Mouse (Mus musculus) embryonic facial prominence, embryonic 13.5 days (tissue): Measurements from ENCODE around the gene 4931428F04Rik. TPM values are rescaled to one million over a fixed set of nuclear protein-coding genes. Genes with fewer than 3 reads are reported as not detected.

ENCODE experiments used
- ATAC-seq: fragments of 200-750 bp; cut with Nextera tagmentation; 2 replicates; pipeline ENCODE4 v1.8.0; 2017; ENCODE audit warnings: low read depth; ENCODE audit not compliant: insufficient number of reproducible peaks, insufficient read depth, low FRiP score, low TSS enrichment
- H3K27ac ChIP-seq: fragments of 300-500 bp; sonication (generic); 2 replicates; pipeline ENCODE4 v1.5.1; 2015; ENCODE audit warnings: moderate library complexity, mild to moderate bottlenecking, inconsistent platforms
- H3K27me3 ChIP-seq: fragments of 300-500 bp; sonication (generic); 2 replicates; pipeline ENCODE4 v1.6.1; 2015; ENCODE audit warnings: mild to moderate bottlenecking, inconsistent platforms
- H3K36me3 ChIP-seq: fragments of 300-500 bp; sonication (generic); 2 replicates; pipeline ENCODE4 v1.6.1; 2015; ENCODE audit warnings: mild to moderate bottlenecking, inconsistent platforms
- H3K4me1 ChIP-seq: fragments of 300-500 bp; sonication (generic); 2 replicates; pipeline ENCODE4 v1.6.1; 2015; ENCODE audit warnings: inconsistent platforms
- H3K4me2 ChIP-seq: fragments of 300-500 bp; sonication (generic); 2 replicates; pipeline ENCODE4 v1.6.1; 2015; ENCODE audit warnings: moderate library complexity, mild to moderate bottlenecking, inconsistent platforms
- H3K4me3 ChIP-seq: fragments of 300-500 bp; sonication (generic); 2 replicates; pipeline ENCODE4 v1.5.1; 2015; ENCODE audit warnings: mild to moderate bottlenecking, inconsistent platforms
- H3K9ac ChIP-seq: fragments of 300-500 bp; sonication (generic); 2 replicates; pipeline ENCODE4 v1.6.1; 2015; ENCODE audit warnings: mild to moderate bottlenecking, inconsistent platforms
- H3K9me3 ChIP-seq: fragments of 300-500 bp; sonication (generic); 2 replicates; pipeline ENCODE4 v1.6.1; 2016; ENCODE audit warnings: inconsistent platforms
- WGBS: fragments of 180-500 bp; shearing (Covaris S2); methylation state at CpG from one replicate; pipeline ENCODE4 v1.1.7; 2015; ENCODE audit warnings: mixed read lengths; 5-methylcytosine and 5-hydroxymethylcytosine counted together
- polyA plus RNA-seq: library from polyadenylated mRNA; unstranded; fragments of >200 nt; fragmentation: Nextera tagmentation; extraction: Ambion mirVana; gene quantifications from 2 replicates; pipeline ENCODE4 v1.2.1, GENCODE M21; 2015

The 4931428F04Rik gene
- polyA plus RNA-seq, 1 experiment from 2014 or later, result 22.1 TPM

DNA sequence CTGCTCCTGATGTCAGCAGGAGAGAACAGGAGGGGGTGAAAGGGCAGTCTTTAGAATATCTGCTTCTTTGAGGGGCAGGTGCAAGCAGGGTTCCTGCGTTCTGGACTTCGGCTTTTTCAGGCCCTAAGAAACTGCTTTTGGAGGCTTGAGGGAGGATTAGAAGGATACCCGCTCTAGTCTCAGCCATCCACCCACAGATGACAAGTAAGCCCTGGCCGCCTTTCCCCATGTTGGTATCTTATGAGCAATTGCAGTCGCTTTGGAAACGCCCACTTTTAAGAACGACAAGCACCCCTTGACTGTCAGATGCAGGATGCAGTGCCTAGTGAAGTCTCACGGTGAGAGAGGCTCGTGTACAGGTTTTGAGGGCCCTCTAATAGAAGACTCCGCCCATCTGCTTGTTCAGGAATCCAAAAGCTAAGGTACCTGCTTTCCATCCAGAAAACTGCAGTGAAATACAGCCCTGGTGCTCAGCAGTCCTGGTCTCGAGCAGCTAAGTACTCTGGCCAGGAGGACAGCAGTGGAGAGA is 29.1 kb upstream of the 4931428F04Rik start:
- Histone ChIP-seq H3K9ac (no peak overlapping the region; the same call in 1 of the 2 replicates), H3K27me3 (no peaks in the 10 kb centered on the region), H3K27ac (no peak overlapping the region), H3K4me2 (no peak overlapping the region), H3K36me3 (peaks cover 75% of the 10 kb centered on the region), H3K4me3 (no peak overlapping the region), H3K9me3 (no peaks in the 10 kb centered on the region), H3K4me1 (no peaks in the 10 kb centered on the region)
- 84% methylated on average over 11 of the region's 11 CpGs for WGBS
- no peak for ATAC-seq

GRCm38 (mm10) chr8:105317941-105318340 is 28.3 kb upstream of the 4931428F04Rik start:
- no peak overlapping the region for H3K27ac ChIP-seq
- H3K4me3 ChIP-seq, result no peak overlapping the region
- H3K36me3 ChIP-seq, result peaks cover 78% of the 10 kb centered on the region
- H3K9ac ChIP-seq, result no peak overlapping the region
- H3K27me3 ChIP-seq, result no peaks in the 10 kb centered on the region
- H3K4me1 ChIP-seq, result no peaks in the 10 kb centered on the region
- no peaks in the 10 kb centered on the region for H3K9me3 ChIP-seq
- 86% methylated on average over 4 of the region's 4 CpGs for WGBS
- no peak overlapping the region for H3K4me2 ChIP-seq
- no peak for ATAC-seq

- H3K4me1 ChIP-seq, result no peaks in the 10 kb centered on the region
- H3K4me2 ChIP-seq, result no peak overlapping the region
- ATAC-seq, result no peak
- H3K4me3 ChIP-seq, result no peak overlapping the region
- H3K27me3 ChIP-seq, result no peaks in the 10 kb centered on the region
- H3K9ac ChIP-seq, result no peak overlapping the region; the same call in 1 of the 2 replicates
- no peaks in the 10 kb centered on the region for H3K9me3 ChIP-seq
- WGBS, result 86% methylated on average over 18 of the region's 18 CpGs
- H3K27ac ChIP-seq, result no peak overlapping the region
- H3K36me3 ChIP-seq, result peaks cover 93% of the 10 kb centered on the region
Measured at GRCm38 (mm10) chr8:105315073-105315769, 25.6 kb upstream of the 4931428F04Rik start.

GRCm38 (mm10) chr8:105313622-105314402 is 24.1 kb upstream of the 4931428F04Rik start:
- Histone ChIP-seq H3K4me3 (no peak overlapping the region), H3K4me1 (no peaks in the 10 kb centered on the region), H3K27me3 (no peaks in the 10 kb centered on the region), H3K4me2 (no peak overlapping the region), H3K9ac (no peak overlapping the region), H3K36me3 (peaks cover 93% of the 10 kb centered on the region), H3K27ac (no peak overlapping the region), H3K9me3 (no peaks in the 10 kb centered on the region)
- WGBS, result 83% methylated on average over 9 of the region's 9 CpGs
- ATAC-seq, result no peak

DNA sequence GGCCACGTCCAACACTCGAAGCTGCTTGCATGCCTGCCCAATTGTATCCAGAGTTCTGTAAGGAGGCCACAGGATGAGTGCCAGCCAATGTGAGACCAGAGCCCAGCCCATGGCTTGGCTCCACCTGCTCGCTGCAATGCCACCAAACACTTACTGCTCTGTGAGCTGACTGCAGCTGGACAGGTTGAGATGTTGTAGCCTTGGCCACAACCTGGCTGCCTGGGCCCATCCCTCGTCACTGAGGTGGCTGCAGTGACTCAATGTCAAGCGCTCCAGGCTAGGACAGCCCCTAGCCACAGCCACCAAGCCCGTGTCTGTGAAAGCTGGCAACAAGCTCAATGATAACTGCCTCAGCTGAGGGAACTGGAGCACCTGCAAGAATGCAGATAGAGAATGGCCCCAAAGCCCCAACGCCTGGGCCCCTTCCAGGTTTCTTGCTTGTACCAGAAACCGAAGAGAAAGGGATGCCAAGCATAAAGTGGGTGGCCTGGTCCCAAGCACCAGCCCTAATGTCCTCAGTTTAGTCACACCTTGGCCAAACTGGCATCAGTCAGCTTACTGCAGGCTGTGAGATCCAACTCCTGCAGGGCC is 23.3 kb upstream of the 4931428F04Rik start:
- Histone ChIP-seq H3K4me2 (no peak overlapping the region), H3K27ac (no peak overlapping the region), H3K4me1 (no peaks in the 10 kb centered on the region), H3K36me3 (peaks cover 93% of the 10 kb centered on the region), H3K9ac (no peak overlapping the region), H3K9me3 (no peaks in the 10 kb centered on the region), H3K27me3 (no peaks in the 10 kb centered on the region), H3K4me3 (no peak overlapping the region)
- WGBS, result 93% methylated on average over 8 of the region's 8 CpGs
- ATAC-seq, result no peak

- 93% methylated on average over 1 of the region's 1 CpGs for WGBS
- no peak overlapping the region for H3K9ac ChIP-seq
- H3K4me3 ChIP-seq, result no peak overlapping the region
- H3K27me3 ChIP-seq, result no peaks in the 10 kb centered on the region
- peaks cover 1% of the 10 kb centered on the region for H3K4me1 ChIP-seq
- no peaks in the 10 kb centered on the region for H3K9me3 ChIP-seq
- no peak for ATAC-seq
- no peak overlapping the region for H3K27ac ChIP-seq
- no peak overlapping the region for H3K4me2 ChIP-seq
- peaks cover 94% of the 10 kb centered on the region for H3K36me3 ChIP-seq
Measured at GRCm38 (mm10) chr8:105311718-105312117, 22.1 kb upstream of the 4931428F04Rik start.

DNA sequence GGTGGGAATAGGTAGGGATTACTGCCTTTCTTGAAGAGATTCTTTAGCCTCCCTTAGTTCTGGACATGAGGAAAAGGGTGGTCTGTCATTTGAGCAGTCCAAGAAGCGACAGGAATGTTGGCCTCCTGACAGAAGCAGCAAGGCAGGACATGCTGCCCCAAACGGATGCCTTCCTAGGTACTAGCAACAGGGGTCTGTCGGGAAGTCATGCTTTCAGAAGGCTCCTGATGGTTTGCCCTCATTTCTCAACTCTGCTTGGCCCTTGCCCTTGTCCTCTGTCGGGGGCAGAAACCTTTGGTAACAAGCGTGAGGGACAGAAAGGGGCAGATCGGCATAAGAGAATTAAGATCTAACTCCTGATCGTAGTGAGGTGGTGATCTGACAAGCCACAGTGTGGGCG is 20.5 kb upstream of the 4931428F04Rik start:
- Histone ChIP-seq H3K4me3 (no peak overlapping the region), H3K27me3 (no peaks in the 10 kb centered on the region), H3K9ac (no peak overlapping the region), H3K4me2 (no peak overlapping the region), H3K27ac (no peak overlapping the region), H3K36me3 (peaks cover 83% of the 10 kb centered on the region), H3K4me1 (peaks cover 16% of the 10 kb centered on the region), H3K9me3 (no peaks in the 10 kb centered on the region)
- no peak for ATAC-seq
- WGBS, result 87% methylated on average over 8 of the region's 8 CpGs

DNA sequence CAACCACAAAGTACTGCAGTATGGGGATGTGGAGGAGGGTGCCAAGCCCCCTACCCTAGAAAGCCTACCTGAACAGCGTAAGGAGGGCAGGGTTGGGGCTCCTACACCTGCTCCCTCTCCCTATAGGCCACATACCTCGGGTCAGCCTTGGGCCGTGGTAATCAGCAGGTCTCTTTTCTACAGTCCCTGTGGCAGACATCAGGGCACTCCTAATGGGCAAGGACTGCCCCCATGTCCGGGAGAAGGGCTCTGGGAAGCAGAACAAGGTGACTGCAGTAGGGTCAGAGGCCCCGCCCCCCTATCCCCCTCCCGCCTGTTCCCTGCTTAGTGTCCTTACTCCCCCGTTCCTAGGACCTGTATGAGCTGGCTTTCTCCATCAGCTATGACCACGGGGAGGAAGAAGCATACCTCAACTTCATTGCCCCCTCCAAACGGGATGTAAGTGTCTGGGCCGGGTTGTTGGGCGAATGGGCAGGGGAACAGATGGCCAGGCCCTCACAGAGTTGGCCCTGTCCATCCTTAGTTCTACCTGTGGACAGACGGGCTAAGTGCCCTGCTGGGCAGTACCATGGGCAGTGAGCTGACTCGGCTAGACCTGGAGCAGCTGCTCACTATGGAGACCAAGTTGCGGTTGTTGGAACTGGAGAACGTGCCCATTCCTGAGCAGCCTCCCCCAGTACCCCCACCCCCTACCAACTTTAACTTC is 19.6 kb upstream of the 4931428F04Rik start:
- H3K9me3 ChIP-seq, result no peaks in the 10 kb centered on the region
- no peak for ATAC-seq
- H3K27me3 ChIP-seq, result no peaks in the 10 kb centered on the region
- H3K27ac ChIP-seq, result no peak overlapping the region
- peaks cover 24% of the 10 kb centered on the region for H3K4me1 ChIP-seq
- H3K36me3 ChIP-seq, result peaks cover 81% of the 10 kb centered on the region
- no peak overlapping the region for H3K4me3 ChIP-seq
- H3K9ac ChIP-seq, result no peak overlapping the region
- 79% methylated on average over 15 of the region's 15 CpGs for WGBS
- no peak overlapping the region for H3K4me2 ChIP-seq

DNA sequence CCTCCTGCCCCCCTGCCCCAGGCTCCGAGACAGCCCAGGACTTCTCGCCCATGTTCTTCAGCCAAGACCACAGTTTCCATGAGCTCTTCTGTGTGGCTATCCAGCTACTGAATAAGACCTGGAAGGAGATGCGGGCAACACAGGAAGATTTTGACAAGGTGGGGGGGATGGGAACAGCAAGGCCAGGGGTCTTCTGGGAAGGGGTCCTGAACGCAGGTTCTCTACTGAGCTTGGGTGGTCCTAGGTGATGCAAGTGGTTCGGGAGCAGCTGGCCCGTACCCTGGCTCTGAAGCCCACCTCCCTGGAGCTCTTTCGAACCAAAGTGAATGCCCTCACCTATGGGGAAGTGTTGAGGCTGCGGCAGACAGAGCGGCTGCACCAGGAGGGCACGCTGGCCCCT is 18.8 kb upstream of the 4931428F04Rik start:
- Histone ChIP-seq H3K27me3 (no peaks in the 10 kb centered on the region), H3K9me3 (no peaks in the 10 kb centered on the region), H3K36me3 (peaks cover 79% of the 10 kb centered on the region), H3K4me3 (no peak overlapping the region), H3K9ac (no peak overlapping the region), H3K27ac (no peak overlapping the region), H3K4me1 (peaks cover 28% of the 10 kb centered on the region), H3K4me2 (no peak overlapping the region)
- 92% methylated on average over 10 of the region's 10 CpGs for WGBS
- ATAC-seq, result no peak

DNA sequence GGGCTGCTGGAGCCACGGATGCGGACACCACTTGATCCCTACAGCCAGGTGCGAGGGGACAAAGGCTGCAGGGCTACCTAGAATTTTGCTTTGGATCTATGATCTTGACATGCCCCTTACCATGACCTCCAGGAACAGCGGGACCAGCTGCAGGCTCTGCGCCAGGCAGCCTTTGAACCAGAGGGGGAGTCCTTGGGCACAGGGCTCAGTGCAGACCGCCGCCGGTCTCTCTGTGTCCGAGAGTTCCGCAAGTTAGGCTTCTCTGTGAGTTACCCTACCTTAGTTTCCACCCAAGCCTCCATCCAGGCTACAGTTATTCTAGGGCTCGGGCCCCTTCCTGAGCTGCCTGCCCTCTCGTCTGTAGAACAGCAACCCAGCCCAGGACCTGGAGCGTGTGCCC is 18.0 kb upstream of the 4931428F04Rik start:
- Histone ChIP-seq H3K4me1 (peaks cover 28% of the 10 kb centered on the region), H3K36me3 (peaks cover 79% of the 10 kb centered on the region)
- 96% methylated on average over 13 of the region's 13 CpGs for WGBS

GRCm38 (mm10) chr8:105306146-105306691 is 16.6 kb upstream of the 4931428F04Rik start:
- peaks cover 79% of the 10 kb centered on the region for H3K36me3 ChIP-seq
- H3K4me2 ChIP-seq, result peak overlapping the region; percentile 71
- peak overlapping the region; percentile 80 for H3K27ac ChIP-seq
- H3K9ac ChIP-seq, result peak overlapping the region; percentile 70
- peaks cover 28% of the 10 kb centered on the region for H3K4me1 ChIP-seq
- H3K9me3 ChIP-seq, result no peaks in the 10 kb centered on the region
- peak overlapping the region; percentile 43 for H3K4me3 ChIP-seq
- peak; percentile 1; the same call in 1 of the 2 replicates for ATAC-seq
- H3K27me3 ChIP-seq, result no peaks in the 10 kb centered on the region
- 24% methylated on average over 5 of the region's 5 CpGs for WGBS

More for the DNA sequence above, 18.0 kb upstream of the 4931428F04Rik start:
- ATAC-seq, result no peak
- Histone ChIP-seq H3K9ac (no peak overlapping the region), H3K4me3 (no peak overlapping the region), H3K9me3 (no peaks in the 10 kb centered on the region), H3K27ac (no peak overlapping the region), H3K27me3 (no peaks in the 10 kb centered on the region), H3K4me2 (no peak overlapping the region)
